Mouse (Mus musculus) olfactory bulb, adult 2 months (tissue): ENCODE results near the gene Gm5089. TPM values are rescaled to one million over a fixed set of nuclear protein-coding genes. Genes with fewer than 3 reads are reported as not detected.

ENCODE experiments used
- H3K27ac ChIP-seq: fragments of 200-500 bp; 2 replicates; pipeline ENCODE4 v1.5.1; 2012; ENCODE audit warnings: low read depth, low read length; ENCODE audit not compliant: insufficient read depth
- H3K4me1 ChIP-seq: fragments of 200-500 bp; 2 replicates; pipeline ENCODE4 v1.6.1; 2012; ENCODE audit warnings: low read length; ENCODE audit not compliant: control insufficient read depth, insufficient read depth
- H3K4me3 ChIP-seq: fragments of 200-500 bp; 2 replicates; pipeline ENCODE4 v1.5.1; 2012; ENCODE audit warnings: mild to moderate bottlenecking, low read depth, low read length, moderate library complexity; ENCODE audit not compliant: insufficient read depth
- CTCF ChIP-seq: fragments of 200-500 bp; IDR thresholded peaks from 2 replicates; pipeline ENCODE4 v1.5.1; 2012; ENCODE audit warnings: low read depth, mild to moderate bottlenecking, low read length, moderate library complexity; ENCODE audit not compliant: insufficient read depth
- POLR2A ChIP-seq: fragments of 200-500 bp; IDR thresholded peaks from 2 replicates; pipeline ENCODE4 v1.6.1; 2012; ENCODE audit warnings: mild to moderate bottlenecking, low read depth, low read length, moderate library complexity; ENCODE audit not compliant: insufficient read depth
- WGBS: fragments of 180-500 bp; shearing (Covaris S2); methylation state at CpG from one replicate; pipeline ENCODE4 v1.1.7; 2018; 5-methylcytosine and 5-hydroxymethylcytosine counted together
- polyA plus RNA-seq: library from polyadenylated mRNA; stranded (reverse); fragments of >200 nt; gene quantifications from 2 replicates; pipeline ENCODE4 v1.2.4, GENCODE M21; 2012; ENCODE audit warnings: low replicate concordance; ENCODE audit not compliant: missing spikeins, insufficient read depth, insufficient read length

The Gm5089 gene
- polyA plus RNA-seq, 1 experiment: not detected

DNA sequence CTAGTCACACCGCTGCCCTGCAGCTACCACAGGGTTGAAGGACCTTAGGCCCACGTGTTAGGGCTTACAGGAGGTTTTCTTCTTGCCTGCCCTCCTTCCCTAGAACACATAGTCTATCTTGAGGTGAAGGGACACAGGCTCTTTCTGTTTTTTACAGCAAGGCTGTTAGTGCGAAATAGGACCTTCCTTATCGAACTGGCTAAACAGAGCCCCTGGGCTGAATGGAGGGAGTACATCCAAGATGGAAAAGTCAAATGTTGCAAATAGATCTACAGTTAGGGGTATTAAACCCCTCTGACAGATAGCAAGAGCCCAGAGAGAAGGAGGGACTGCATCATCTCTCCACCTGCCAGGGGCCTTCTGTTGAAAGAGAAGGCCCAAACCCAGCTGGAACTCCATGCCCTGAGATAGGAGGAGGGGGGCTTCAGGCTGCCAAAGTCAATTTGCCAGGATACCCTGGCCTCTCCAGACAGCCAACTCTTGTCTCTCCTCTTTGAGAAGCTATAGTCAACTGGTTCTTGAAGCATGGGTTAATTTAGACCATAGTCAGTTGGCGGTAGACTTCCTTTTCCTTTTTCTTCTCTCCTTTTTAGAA lies 733 bp upstream of the Gm5089 start:
- H3K4me1 ChIP-seq: peaks cover 21% of the 10 kb centered on the region
- H3K27ac ChIP-seq: no peak overlapping the region
- TF ChIP-seq POLR2A (no peak), CTCF (no peak)
- 87% methylated on average over 5 of the region's 5 CpGs for WGBS
- no peak overlapping the region for H3K4me3 ChIP-seq

- Histone ChIP-seq H3K4me1 (peaks cover 21% of the 10 kb centered on the region), H3K4me3 (peak overlapping the region; percentile 41), H3K27ac (no peak overlapping the region)
- 13% methylated on average over 29 of the region's 29 CpGs for WGBS
- TF ChIP-seq POLR2A: no peak
- TF ChIP-seq CTCF: no peak
Measured at GRCm38 (mm10) chr14:122449601-122450495, 1.1 kb downstream of the Gm5089 start.

- H3K4me1 ChIP-seq: no peaks in the 10 kb centered on the region
- H3K4me3 ChIP-seq: no peak overlapping the region
- TF ChIP-seq POLR2A: no peak
- no peak for TF ChIP-seq CTCF
- WGBS: 84% methylated on average over 10 of the region's 10 CpGs
- H3K27ac ChIP-seq: no peak overlapping the region
Measured at GRCm38 (mm10) chr14:122436850-122437249, 14.1 kb downstream of the Gm5089 start.

GRCm38 (mm10) chr14:122434039-122434438 lies 16.9 kb downstream of the Gm5089 start:
- H3K4me3 ChIP-seq: no peak overlapping the region
- 93% methylated on average over 10 of the region's 10 CpGs for WGBS
- no peak for TF ChIP-seq CTCF
- TF ChIP-seq POLR2A: no peak
- no peaks in the 10 kb centered on the region for H3K4me1 ChIP-seq
- H3K27ac ChIP-seq: no peak overlapping the region

DNA sequence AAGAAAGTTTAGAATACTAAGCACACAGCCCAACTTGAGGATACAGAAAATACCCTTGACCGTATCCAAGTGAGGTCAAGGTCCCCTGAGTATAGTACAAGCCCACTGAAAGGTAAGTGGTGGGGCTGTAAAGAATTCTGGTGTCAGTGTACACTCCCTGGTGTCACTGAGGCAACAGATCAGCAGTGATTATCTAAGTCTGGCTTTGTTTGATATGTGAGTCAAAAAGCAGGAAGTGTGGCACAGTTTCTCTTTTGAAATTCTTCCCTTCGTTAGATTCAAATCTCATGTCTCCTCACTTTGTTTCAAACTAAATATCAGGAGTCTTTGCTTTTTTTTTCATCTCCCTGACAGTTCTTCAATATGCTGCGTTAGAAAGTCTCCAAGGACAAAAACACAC lies 18.4 kb downstream of the Gm5089 start:
- 72% methylated on average over 3 of the region's 3 CpGs for WGBS
- H3K4me1 ChIP-seq: no peaks in the 10 kb centered on the region
- no peak for TF ChIP-seq CTCF
- no peak for TF ChIP-seq POLR2A

DNA sequence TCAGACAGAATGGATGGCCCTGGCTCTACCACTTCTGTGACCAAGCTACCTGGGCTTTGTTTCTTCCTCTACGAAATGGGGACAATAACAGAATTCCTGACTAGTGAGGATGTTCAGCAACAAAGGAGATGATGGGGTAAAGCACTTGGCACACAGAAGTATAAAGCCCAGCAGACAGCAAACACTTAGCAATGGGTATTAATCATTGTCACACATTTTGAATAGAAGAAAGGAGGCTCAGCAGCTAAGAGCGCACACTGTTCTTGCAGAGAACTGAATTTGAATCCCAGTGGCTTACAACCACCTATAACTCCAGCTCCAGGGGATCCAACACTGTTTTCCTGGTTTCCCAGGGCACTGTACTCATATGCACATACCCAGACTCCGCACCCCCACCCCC lies 23.3 kb downstream of the Gm5089 start:
- WGBS: 87% methylated on average over 3 of the region's 3 CpGs
- no peak for TF ChIP-seq CTCF
- no peak for TF ChIP-seq POLR2A
- Histone ChIP-seq H3K4me3 (no peak overlapping the region), H3K27ac (no peak overlapping the region), H3K4me1 (no peaks in the 10 kb centered on the region)

More for the DNA sequence above, 18.4 kb downstream of the Gm5089 start:
- Histone ChIP-seq H3K4me3 (no peak overlapping the region), H3K27ac (no peak overlapping the region)

GRCm38 (mm10) chr14:122427204-122427560 lies 23.7 kb downstream of the Gm5089 start:
- Histone ChIP-seq H3K27ac (no peak overlapping the region), H3K4me3 (no peak overlapping the region), H3K4me1 (no peaks in the 10 kb centered on the region)
- 71% methylated on average over 8 of the region's 8 CpGs for WGBS
- TF ChIP-seq POLR2A (no peak), CTCF (no peak)

DNA sequence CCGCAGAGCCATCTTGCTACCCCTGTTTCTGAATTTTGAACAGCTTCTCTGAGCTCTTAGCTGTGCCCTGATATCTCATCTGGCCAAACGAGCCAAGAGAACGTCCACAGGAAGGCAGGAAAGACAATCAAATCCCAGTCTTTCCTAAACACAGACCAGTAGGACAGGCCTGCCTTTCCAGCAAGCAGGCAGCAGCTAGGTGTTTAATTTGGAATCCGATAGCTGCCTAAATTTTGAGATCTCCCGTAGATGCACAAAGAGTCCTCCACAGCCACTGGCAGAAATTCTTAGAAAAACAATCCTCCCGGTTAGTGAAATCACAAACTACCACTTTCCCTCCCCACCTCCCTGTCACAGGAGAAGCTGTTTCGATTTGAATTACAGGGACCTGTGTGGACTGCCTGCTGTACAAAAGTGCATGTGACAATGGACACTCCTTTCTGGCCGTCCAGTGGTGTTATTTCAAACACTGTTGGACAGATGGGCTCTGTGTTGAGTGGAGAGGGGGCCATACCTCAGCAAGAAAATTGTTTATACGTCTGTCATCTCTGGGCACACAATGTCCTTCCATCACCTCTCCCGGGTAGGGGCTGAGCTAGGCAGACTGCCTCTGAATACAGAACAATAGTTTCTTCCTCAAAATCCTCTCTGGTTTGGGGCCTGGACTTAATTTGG lies 24.2 kb downstream of the Gm5089 start:
- H3K27ac ChIP-seq: no peak overlapping the region
- no peaks in the 10 kb centered on the region for H3K4me1 ChIP-seq
- TF ChIP-seq CTCF: no peak
- no peak overlapping the region for H3K4me3 ChIP-seq
- 78% methylated on average over 10 of the region's 10 CpGs for WGBS

- WGBS: 58% methylated on average over 3 of the region's 3 CpGs
- TF ChIP-seq CTCF (no peak), POLR2A (no peak)
- Histone ChIP-seq H3K27ac (no peak overlapping the region), H3K4me1 (no peaks in the 10 kb centered on the region), H3K4me3 (no peak overlapping the region)
Measured at GRCm38 (mm10) chr14:122424441-122424840, 26.5 kb downstream of the Gm5089 start.
